Comparison of ENCODE assay signal across 8 mouse cellular contexts in the genomic region with DNA sequence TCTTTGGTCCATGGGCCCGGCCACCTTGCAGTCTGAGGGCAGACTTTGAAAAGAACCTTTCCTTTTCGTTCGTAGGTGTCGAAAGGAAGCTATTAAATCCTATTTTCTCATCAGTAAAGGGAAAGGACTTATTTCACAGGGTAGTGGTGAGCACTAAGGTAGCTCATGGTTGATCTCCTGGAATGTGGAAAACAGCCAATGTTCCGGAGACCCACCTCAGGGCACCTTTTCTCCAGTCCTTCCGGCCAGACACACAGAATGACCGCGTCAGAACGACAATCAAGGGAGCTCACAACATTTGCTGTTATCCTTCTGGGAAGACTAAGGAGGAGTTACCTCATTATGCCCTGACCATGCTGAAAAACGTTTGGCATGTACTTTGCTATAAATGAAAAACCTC. TPM values are rescaled to one million over a fixed set of nuclear protein-coding genes. Genes with fewer than 3 reads are reported as not detected.
DNase-seq lines count a peak whose midpoint lies in the region; ATAC-seq and TF ChIP-seq lines count a peak whose summit lies in the region.

No protein-coding gene starts in this region.

- H3K4me3 ChIP-seq in lung, postnatal 0 days (ENCODE audit: low read depth, low read length): peak overlapping the region; percentile 31
- peak overlapping the region; percentile 36 for H3K4me3 ChIP-seq in forebrain, embryonic 11.5 days (ENCODE audit: low read depth, low read length)
- H3K4me3 ChIP-seq in limb, embryonic 15.5 days: peak overlapping the region; percentile 47
- H3K4me3 ChIP-seq in stomach, embryonic 14.5 days (ENCODE audit: low read depth, low read length): peak overlapping the region; percentile 54

- H3K4me2 ChIP-seq in lung, postnatal 0 days (replicated peaks; ENCODE audit: low read depth, low read length): peak overlapping the region; percentile 56
- H3K4me2 ChIP-seq in forebrain, embryonic 11.5 days (ENCODE audit: low read depth, low read length, severe bottlenecking): peak overlapping the region; percentile 50
- H3K4me2 ChIP-seq in limb, embryonic 15.5 days: peak overlapping the region; percentile 62
- peak overlapping the region; percentile 63 for H3K4me2 ChIP-seq in stomach, embryonic 14.5 days (replicated peaks; ENCODE audit: low read depth, low read length)

- H3K27ac ChIP-seq in lung, postnatal 0 days (ENCODE audit: low read length): peak overlapping the region; percentile 52
- H3K27ac ChIP-seq in forebrain, embryonic 11.5 days (ENCODE audit: low read depth, low read length): peak overlapping the region; percentile 21; the same call in 1 of the 2 replicates
- peak overlapping the region; percentile 43 for H3K27ac ChIP-seq in limb, embryonic 15.5 days
- H3K27ac ChIP-seq in stomach, embryonic 14.5 days (ENCODE audit: low read length): peak overlapping the region; percentile 72

- H3K4me1 ChIP-seq in lung, postnatal 0 days (ENCODE audit: insufficient read depth, low read depth, low read length): no peaks in the 10 kb centered on the region
- H3K4me1 ChIP-seq in forebrain, embryonic 11.5 days (replicated peaks; ENCODE audit: control insufficient read depth, insufficient read depth, low read length): no peaks in the 10 kb centered on the region
- peaks cover 10% of the 10 kb centered on the region; the same call in 1 of the 2 replicates for H3K4me1 ChIP-seq in limb, embryonic 15.5 days
- no peaks in the 10 kb centered on the region for H3K4me1 ChIP-seq in stomach, embryonic 14.5 days (ENCODE audit: control insufficient read depth, insufficient read depth, low read length)

- no peak for ATAC-seq in lung, postnatal 0 days
- no peak for ATAC-seq in forebrain, embryonic 11.5 days (replicated peaks; ENCODE audit: low FRiP score)
- ATAC-seq in limb, embryonic 15.5 days (ENCODE audit: insufficient number of reproducible peaks, low FRiP score, low TSS enrichment, low read depth): no peak; the same call in 1 of the 2 replicates
- no peak; the same call in 1 of the 2 replicates for ATAC-seq in stomach, embryonic 14.5 days (ENCODE audit: insufficient number of reproducible peaks, insufficient read depth, low FRiP score, low read depth)

- no peaks in the 10 kb centered on the region for H3K36me3 ChIP-seq in lung, postnatal 0 days (ENCODE audit: insufficient read depth, low read length)
- H3K36me3 ChIP-seq in forebrain, embryonic 11.5 days (ENCODE audit: control insufficient read depth, insufficient read depth, low read length): no peaks in the 10 kb centered on the region
- H3K36me3 ChIP-seq in limb, embryonic 15.5 days: no peaks in the 10 kb centered on the region
- no peaks in the 10 kb centered on the region for H3K36me3 ChIP-seq in stomach, embryonic 14.5 days (ENCODE audit: control insufficient read depth, insufficient read depth, low read length)

- no peak for TF ChIP-seq EP300 in lung, postnatal 0 days (IDR thresholded peaks at IDR 0.05)

- no peak for DNase-seq in lung, postnatal 0 days (ENCODE audit: low spot score)
- no peak for DNase-seq in lung, postnatal 14 days
- no peak for DNase-seq in forebrain, embryonic 11.5 days (ENCODE audit: low spot score)
- no peak for DNase-seq in frontal cortex, postnatal 10 days (ENCODE audit: low spot score in 2 of 2)
- DNase-seq in urinary bladder, adult 18-20 months (ENCODE audit: low spot score in 2 of 2): no peak
- no peak for DNase-seq in gastrocnemius, adult 8-10 months (ENCODE audit: low spot score in 2 of 2)

- no peaks in the 10 kb centered on the region for H3K9me3 ChIP-seq in lung, postnatal 0 days (ENCODE audit: low read length)
- no peaks in the 10 kb centered on the region for H3K9me3 ChIP-seq in forebrain, embryonic 11.5 days (ENCODE audit: control insufficient read depth, low read length)
- H3K9me3 ChIP-seq in limb, embryonic 15.5 days: no peaks in the 10 kb centered on the region
- no peaks in the 10 kb centered on the region for H3K9me3 ChIP-seq in stomach, embryonic 14.5 days (ENCODE audit: control insufficient read depth, low read depth, low read length)

- no peak overlapping the region; the same call in 1 of the 2 replicates for H3K9ac ChIP-seq in lung, postnatal 0 days (replicated peaks; ENCODE audit: low read depth)
- H3K9ac ChIP-seq in forebrain, embryonic 11.5 days (ENCODE audit: low read length): peak overlapping the region; percentile 56
- peak overlapping the region; percentile 31; the same call in 1 of the 2 replicates for H3K9ac ChIP-seq in limb, embryonic 15.5 days
- peak overlapping the region; percentile 47; the same call in 1 of the 2 replicates for H3K9ac ChIP-seq in stomach, embryonic 14.5 days (replicated peaks; ENCODE audit: low read depth, low read length)

- H3K27me3 ChIP-seq in lung, postnatal 0 days (replicated peaks; ENCODE audit: insufficient read depth, low read length): no peaks in the 10 kb centered on the region
- no peaks in the 10 kb centered on the region for H3K27me3 ChIP-seq in forebrain, embryonic 11.5 days (ENCODE audit: control insufficient read depth, insufficient read depth, low read length)
- no peaks in the 10 kb centered on the region for H3K27me3 ChIP-seq in limb, embryonic 15.5 days
- no peaks in the 10 kb centered on the region for H3K27me3 ChIP-seq in stomach, embryonic 14.5 days (ENCODE audit: control insufficient read depth, insufficient read depth, low read length)

- TF ChIP-seq CTCF in lung, postnatal 0 days (IDR thresholded peaks at IDR 0.05): no peak

- WGBS in lung, postnatal 0 days: 39% methylated on average over 10 of the region's 10 CpGs
- 47% methylated on average over 10 of the region's 10 CpGs for WGBS in forebrain, embryonic 11.5 days
- 37% methylated on average over 10 of the region's 10 CpGs for WGBS in limb, embryonic 15.5 days
- WGBS in stomach, embryonic 14.5 days: 36% methylated on average over 10 of the region's 10 CpGs

RNA-seq across cellular contexts. Expression of gene Cd59a, which starts 0.7 kb away (rescaled TPM):
- 32.4 and 33.2 TPM in 2 replicates for polyA plus RNA-seq in lung, postnatal 0 days (2015; fragmentation: Nextera tagmentation; extraction: Ambion mirVana)
- polyA plus RNA-seq in forebrain, embryonic 11.5 days (2014; fragmentation: Nextera tagmentation; extraction: Ambion mirVana): 21.1 and 24.6 TPM in 2 replicates
- polyA plus RNA-seq in limb, embryonic 15.5 days (2015; fragmentation: Nextera tagmentation; extraction: Ambion mirVana): 16.0 and 20.1 TPM in 2 replicates
- 32.6 and 34.0 TPM in 2 replicates for polyA plus RNA-seq in stomach, embryonic 14.5 days (2014; fragmentation: Nextera tagmentation; extraction: Ambion mirVana)
- 10 to 100 TPM; 13.5 to 19.4 (median 15.0) TPM for total RNA-seq in gastrocnemius, adult 8-10 months (2022)

RNA-seq across cellular contexts. Expression of gene A930018P22Rik, which starts 26.3 kb away (rescaled TPM):
- polyA plus RNA-seq in lung, postnatal 0 days (2015; fragmentation: Nextera tagmentation; extraction: Ambion mirVana): 0.14 TPM in 1 of 2 replicates, not detected in the other
- not detected in 2 replicates for polyA plus RNA-seq in forebrain, embryonic 11.5 days (2014; fragmentation: Nextera tagmentation; extraction: Ambion mirVana)
- not detected in 2 replicates for polyA plus RNA-seq in limb, embryonic 15.5 days (2015; fragmentation: Nextera tagmentation; extraction: Ambion mirVana)
- polyA plus RNA-seq in stomach, embryonic 14.5 days (2014; fragmentation: Nextera tagmentation; extraction: Ambion mirVana): not detected in 2 replicates
- 1 to 10 TPM in 1 of 4 experiments, under 1 TPM in 2, not detected in 1; 0.36 to 1.2 (median 0.63) TPM for total RNA-seq in gastrocnemius, adult 8-10 months (2022)

RNA-seq across cellular contexts. Expression of gene Cd59b, which starts 26.6 kb away (rescaled TPM):
- 3.7 and 4.2 TPM in 2 replicates for polyA plus RNA-seq in lung, postnatal 0 days (2015; fragmentation: Nextera tagmentation; extraction: Ambion mirVana)
- 2.1 and 2.9 TPM in 2 replicates for polyA plus RNA-seq in forebrain, embryonic 11.5 days (2014; fragmentation: Nextera tagmentation; extraction: Ambion mirVana)
- 6.8 and 7.4 TPM in 2 replicates for polyA plus RNA-seq in limb, embryonic 15.5 days (2015; fragmentation: Nextera tagmentation; extraction: Ambion mirVana)
- polyA plus RNA-seq in stomach, embryonic 14.5 days (2014; fragmentation: Nextera tagmentation; extraction: Ambion mirVana): 5.8 and 6.7 TPM in 2 replicates
- total RNA-seq in gastrocnemius, adult 8-10 months (2022): 1 to 10 TPM; 1.2 to 2.8 (median 2.1) TPM

RNA-seq across cellular contexts. Expression of gene Gm10799, which starts 27.9 kb away (rescaled TPM):
- not detected in 2 replicates for polyA plus RNA-seq in lung, postnatal 0 days (2015; fragmentation: Nextera tagmentation; extraction: Ambion mirVana)
- polyA plus RNA-seq in forebrain, embryonic 11.5 days (2014; fragmentation: Nextera tagmentation; extraction: Ambion mirVana): not detected in 2 replicates
- not detected in 2 replicates for polyA plus RNA-seq in limb, embryonic 15.5 days (2015; fragmentation: Nextera tagmentation; extraction: Ambion mirVana)
- polyA plus RNA-seq in stomach, embryonic 14.5 days (2014; fragmentation: Nextera tagmentation; extraction: Ambion mirVana): not detected in 2 replicates
- total RNA-seq in gastrocnemius, adult 8-10 months (2022): not detected

RNA-seq across cellular contexts. Expression of gene Gm10912, which starts 30.6 kb away (rescaled TPM):
- polyA plus RNA-seq in lung, postnatal 0 days (2015; fragmentation: Nextera tagmentation; extraction: Ambion mirVana): not detected in 2 replicates
- not detected in 2 replicates for polyA plus RNA-seq in forebrain, embryonic 11.5 days (2014; fragmentation: Nextera tagmentation; extraction: Ambion mirVana)
- 0.12 TPM in 1 of 2 replicates, not detected in the other for polyA plus RNA-seq in limb, embryonic 15.5 days (2015; fragmentation: Nextera tagmentation; extraction: Ambion mirVana)
- polyA plus RNA-seq in stomach, embryonic 14.5 days (2014; fragmentation: Nextera tagmentation; extraction: Ambion mirVana): not detected in 2 replicates
- under 1 TPM; 0.15 to 0.75 (median 0.44) TPM for total RNA-seq in gastrocnemius, adult 8-10 months (2022)

Comparison
In these comparisons a context has a peak if more than half of its experiments do, and no peak if none do; other contexts are left out.
1. H3K27ac ChIP-seq: peak in every context shown above with its lines; median percentile 72 in stomach, embryonic 14.5 days; 52 in lung, postnatal 0 days; 43 in limb, embryonic 15.5 days; 21 in forebrain, embryonic 11.5 days.